Mouse (Mus musculus): ENCODE data around the gene Enox1. TPM values are rescaled to one million over a fixed set of nuclear protein-coding genes. Genes with fewer than 3 reads are reported as not detected.

Gene Enox1
- total and polyA plus RNA-seq, 3 experiments: 0.23 to 0.80 (median 0.78) TPM

GRCm38 (mm10) chr14:77599016-77599704, 442.6 kb downstream of the Enox1 start:
- 81% methylated on average over 14 of the region's 14 CpGs for WGBS
- DNase-seq: no peak
- Histone ChIP-seq H3K27ac (no peak overlapping the region), H3K4me3 (no peak overlapping the region), H3K36me3 (ENCODE audit: control insufficient read depth, insufficient read depth, low read length) (no peaks in the 10 kb centered on the region), H3K4me1 (ENCODE audit: control insufficient read depth, insufficient read depth, low read length) (no peaks in the 10 kb centered on the region), H3K9ac (ENCODE audit: low read depth, low read length) (no peak overlapping the region), H3K79me2 (replicated peaks; ENCODE audit: control insufficient read depth, insufficient read depth, low read length) (no peaks in the 10 kb centered on the region), H3K27me3 (ENCODE audit: control insufficient read depth, insufficient read depth, low read length) (no peaks in the 10 kb centered on the region)
- TF ChIP-seq CTCF (IDR thresholded peaks at IDR 0.05) (no peak), EP300 (IDR thresholded peaks at IDR 0.05; ENCODE audit: insufficient read depth, low read depth, low read length) (no peak), POLR2A (IDR thresholded peaks at IDR 0.05; ENCODE audit: insufficient read depth, low read depth, low read length) (no peak)
- intact Hi-C loops (cut with DNase I): no loop called here

- 89% methylated on average over 1 of the region's 1 CpGs for WGBS
- Histone ChIP-seq H3K79me2 (replicated peaks; ENCODE audit: control insufficient read depth, insufficient read depth, low read length) (no peaks in the 10 kb centered on the region), H3K4me1 (ENCODE audit: control insufficient read depth, insufficient read depth, low read length) (no peaks in the 10 kb centered on the region), H3K36me3 (ENCODE audit: control insufficient read depth, insufficient read depth, low read length) (no peaks in the 10 kb centered on the region), H3K4me3 (no peak overlapping the region), H3K9ac (ENCODE audit: low read depth, low read length) (no peak overlapping the region), H3K27ac (no peak overlapping the region), H3K27me3 (ENCODE audit: control insufficient read depth, insufficient read depth, low read length) (no peaks in the 10 kb centered on the region)
- intact Hi-C loops (cut with DNase I): no loop called here
- DNase-seq: no peak
- no peak for TF ChIP-seq EP300 (IDR thresholded peaks at IDR 0.05; ENCODE audit: insufficient read depth, low read depth, low read length)
- no peak for TF ChIP-seq POLR2A (IDR thresholded peaks at IDR 0.05; ENCODE audit: insufficient read depth, low read depth, low read length)
- no peak for TF ChIP-seq CTCF (IDR thresholded peaks at IDR 0.05)
Measured at GRCm38 (mm10) chr14:77600773-77601172, 444.2 kb downstream of the Enox1 start.

- WGBS: 72% methylated on average over 2 of the region's 2 CpGs
- no peak for TF ChIP-seq EP300 (IDR thresholded peaks at IDR 0.05; ENCODE audit: insufficient read depth, low read depth, low read length)
- no peak for TF ChIP-seq CTCF (IDR thresholded peaks at IDR 0.05)
- intact Hi-C loops (cut with DNase I): no loop called here
Measured at GRCm38 (mm10) chr14:77601446-77601845, 444.9 kb downstream of the Enox1 start.

GRCm38 (mm10) chr14:77608182-77608839, 451.7 kb downstream of the Enox1 start:
- no peaks in the 10 kb centered on the region for H3K36me3 ChIP-seq (ENCODE audit: control insufficient read depth, insufficient read depth, low read length)
- no peaks in the 10 kb centered on the region for H3K27me3 ChIP-seq (ENCODE audit: control insufficient read depth, insufficient read depth, low read length)
- no peak overlapping the region for H3K9ac ChIP-seq (ENCODE audit: low read depth, low read length)
- H3K27ac ChIP-seq: no peak overlapping the region
- no peaks in the 10 kb centered on the region for H3K4me1 ChIP-seq (ENCODE audit: control insufficient read depth, insufficient read depth, low read length)
- 64% methylated on average over 5 of the region's 5 CpGs for WGBS
- TF ChIP-seq CTCF (IDR thresholded peaks at IDR 0.05): no peak
- no peak for TF ChIP-seq POLR2A (IDR thresholded peaks at IDR 0.05; ENCODE audit: insufficient read depth, low read depth, low read length)
- no peak for TF ChIP-seq EP300 (IDR thresholded peaks at IDR 0.05; ENCODE audit: insufficient read depth, low read depth, low read length)
- no peak for DNase-seq
- intact Hi-C loops (cut with DNase I): no loop called here
- H3K4me3 ChIP-seq: no peak overlapping the region
- H3K79me2 ChIP-seq (replicated peaks; ENCODE audit: control insufficient read depth, insufficient read depth, low read length): no peaks in the 10 kb centered on the region

More at GRCm38 (mm10) chr14:77601446-77601845, 444.9 kb downstream of the Enox1 start:
- Histone ChIP-seq H3K27me3 (ENCODE audit: control insufficient read depth, insufficient read depth, low read length) (no peaks in the 10 kb centered on the region), H3K79me2 (replicated peaks; ENCODE audit: control insufficient read depth, insufficient read depth, low read length) (no peaks in the 10 kb centered on the region), H3K9ac (ENCODE audit: low read depth, low read length) (no peak overlapping the region), H3K27ac (no peak overlapping the region), H3K36me3 (ENCODE audit: control insufficient read depth, insufficient read depth, low read length) (no peaks in the 10 kb centered on the region), H3K4me3 (no peak overlapping the region), H3K4me1 (ENCODE audit: control insufficient read depth, insufficient read depth, low read length) (no peaks in the 10 kb centered on the region)
- DNase-seq: no peak

GRCm38 (mm10) chr14:77615201-77615600, 458.6 kb downstream of the Enox1 start:
- intact Hi-C loops (cut with DNase I): no loop called here
- Histone ChIP-seq H3K4me3 (no peak overlapping the region), H3K27ac (no peak overlapping the region), H3K9ac (ENCODE audit: low read depth, low read length) (no peak overlapping the region), H3K36me3 (ENCODE audit: control insufficient read depth, insufficient read depth, low read length) (no peaks in the 10 kb centered on the region), H3K27me3 (ENCODE audit: control insufficient read depth, insufficient read depth, low read length) (no peaks in the 10 kb centered on the region), H3K4me1 (ENCODE audit: control insufficient read depth, insufficient read depth, low read length) (no peaks in the 10 kb centered on the region), H3K79me2 (replicated peaks; ENCODE audit: control insufficient read depth, insufficient read depth, low read length) (no peaks in the 10 kb centered on the region)
- WGBS: 93% methylated on average over 16 of the region's 16 CpGs
- TF ChIP-seq POLR2A (IDR thresholded peaks at IDR 0.05; ENCODE audit: insufficient read depth, low read depth, low read length) (no peak), EP300 (IDR thresholded peaks at IDR 0.05; ENCODE audit: insufficient read depth, low read depth, low read length) (no peak), CTCF (IDR thresholded peaks at IDR 0.05) (no peak)
- DNase-seq: no peak

GRCm38 (mm10) chr14:77617250-77617649, 460.7 kb downstream of the Enox1 start:
- no peak for TF ChIP-seq EP300 (IDR thresholded peaks at IDR 0.05; ENCODE audit: insufficient read depth, low read depth, low read length)
- no peak for TF ChIP-seq CTCF (IDR thresholded peaks at IDR 0.05)
- TF ChIP-seq POLR2A (IDR thresholded peaks at IDR 0.05; ENCODE audit: insufficient read depth, low read depth, low read length): no peak
- H3K79me2 ChIP-seq (replicated peaks; ENCODE audit: control insufficient read depth, insufficient read depth, low read length): no peaks in the 10 kb centered on the region
- intact Hi-C loops (cut with DNase I): no loop called here
- no peak overlapping the region for H3K4me3 ChIP-seq
- no peak for DNase-seq
- H3K27ac ChIP-seq: no peak overlapping the region
- H3K36me3 ChIP-seq (ENCODE audit: control insufficient read depth, insufficient read depth, low read length): no peaks in the 10 kb centered on the region
- 73% methylated on average over 6 of the region's 6 CpGs for WGBS
- H3K9ac ChIP-seq (ENCODE audit: low read depth, low read length): no peak overlapping the region
- no peaks in the 10 kb centered on the region for H3K27me3 ChIP-seq (ENCODE audit: control insufficient read depth, insufficient read depth, low read length)
- H3K4me1 ChIP-seq (ENCODE audit: control insufficient read depth, insufficient read depth, low read length): no peaks in the 10 kb centered on the region
